Mouse (Mus musculus) limb, embryonic 11.5 days (tissue): Measurements from ENCODE around the gene Cib1. TPM values are rescaled to one million over a fixed set of nuclear protein-coding genes. Genes with fewer than 3 reads are reported as not detected.

Experiments used
- ATAC-seq: fragments of 200-750 bp; cut with Nextera tagmentation; 2 replicates; pipeline ENCODE4 v1.8.0; 2017; ENCODE audit warnings: low read depth; ENCODE audit not compliant: insufficient number of reproducible peaks, low FRiP score, low TSS enrichment
- DNase-seq: peaks from one replicate; pipeline ENCODE4 v3.0.0-alpha.2; 2015; ENCODE audit warnings: low spot score
- H3K27ac ChIP-seq: fragments of 300-500 bp; sonication (generic); replicated peaks from 2 replicates; pipeline ENCODE4 v1.5.1; 2014; ENCODE audit warnings: low read depth, mild to moderate bottlenecking, low read length
- H3K27me3 ChIP-seq: fragments of 300-500 bp; sonication (generic); 2 replicates; pipeline ENCODE4 v1.6.1; 2014; ENCODE audit warnings: mild to moderate bottlenecking, low read length, mixed read lengths; ENCODE audit not compliant: control insufficient read depth, insufficient read depth
- H3K36me3 ChIP-seq: fragments of 300-500 bp; sonication (generic); 2 replicates; pipeline ENCODE4 v1.6.1; 2014; ENCODE audit warnings: mild to moderate bottlenecking, low read length, moderate library complexity, mixed read lengths; ENCODE audit not compliant: control insufficient read depth, insufficient read depth
- H3K4me1 ChIP-seq: fragments of 300-500 bp; sonication (generic); 2 replicates; pipeline ENCODE4 v1.6.1; 2014; ENCODE audit warnings: low read length, mixed read lengths; ENCODE audit not compliant: control insufficient read depth, insufficient read depth
- H3K4me2 ChIP-seq: fragments of 300-500 bp; sonication (generic); 2 replicates; pipeline ENCODE4 v1.6.1; 2014; ENCODE audit warnings: low read depth, mild to moderate bottlenecking, moderate library complexity; ENCODE audit not compliant: severe bottlenecking
- H3K4me3 ChIP-seq: fragments of 300-500 bp; sonication (generic); 2 replicates; pipeline ENCODE4 v1.5.1; 2014; ENCODE audit warnings: low read depth, low read length
- H3K9ac ChIP-seq: fragments of 300-500 bp; sonication (generic); 2 replicates; pipeline ENCODE4 v1.6.1; 2014; ENCODE audit warnings: mild to moderate bottlenecking, low read length
- H3K9me3 ChIP-seq: fragments of 300-500 bp; sonication (generic); 2 replicates; pipeline ENCODE4 v1.6.1; 2016; ENCODE audit warnings: low read length; ENCODE audit not compliant: control insufficient read depth
- WGBS: fragments of 180-500 bp; shearing (Covaris S2); extraction: QIAGEN DNeasy Blood & Tissue Kit; methylation state at CpG from one replicate; pipeline ENCODE4 v1.1.7; 2014; 5-methylcytosine and 5-hydroxymethylcytosine counted together
- polyA plus RNA-seq: library from polyadenylated mRNA; unstranded; fragments of >200 nt; fragmentation: Nextera tagmentation; extraction: Ambion mirVana; gene quantifications from 2 replicates; pipeline ENCODE4 v1.2.1, GENCODE M21; 2014

The Cib1 gene
- polyA plus RNA-seq, 1 experiment from 2014 or later = 55.5 TPM

DNA sequence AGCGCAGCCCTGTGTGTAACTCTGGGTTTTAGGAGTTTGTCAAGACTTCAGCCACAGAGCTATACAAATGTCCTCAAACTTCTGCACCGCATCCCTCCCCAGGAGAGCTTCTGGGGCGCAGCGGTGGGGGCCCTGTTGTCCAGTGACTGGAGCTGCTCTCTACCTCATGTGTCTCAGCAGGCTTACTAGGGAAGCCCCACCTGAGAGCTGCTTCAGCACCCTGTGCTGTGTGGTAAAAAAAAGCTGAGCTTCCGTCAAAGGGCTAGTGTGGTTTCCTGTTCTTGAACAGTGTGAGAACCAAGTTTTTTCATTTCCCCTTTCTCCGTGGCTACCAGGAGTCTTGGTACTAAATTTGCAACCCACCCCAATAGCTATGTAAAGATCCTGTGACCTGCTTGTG is 22.9 kb downstream of the Cib1 start:
- ATAC-seq = no peak
- no peak for DNase-seq
- H3K4me3 ChIP-seq = no peak overlapping the region
- WGBS = 77% methylated on average over 6 of the region's 6 CpGs
- H3K27me3 ChIP-seq = no peaks in the 10 kb centered on the region
- no peak overlapping the region for H3K9ac ChIP-seq
- no peaks in the 10 kb centered on the region for H3K9me3 ChIP-seq
- no peaks in the 10 kb centered on the region; the same call in 1 of the 2 replicates for H3K36me3 ChIP-seq
- H3K4me2 ChIP-seq = no peak overlapping the region
- peaks cover 3% of the 10 kb centered on the region; the same call in 1 of the 2 replicates for H3K4me1 ChIP-seq
- no peak overlapping the region for H3K27ac ChIP-seq

DNA sequence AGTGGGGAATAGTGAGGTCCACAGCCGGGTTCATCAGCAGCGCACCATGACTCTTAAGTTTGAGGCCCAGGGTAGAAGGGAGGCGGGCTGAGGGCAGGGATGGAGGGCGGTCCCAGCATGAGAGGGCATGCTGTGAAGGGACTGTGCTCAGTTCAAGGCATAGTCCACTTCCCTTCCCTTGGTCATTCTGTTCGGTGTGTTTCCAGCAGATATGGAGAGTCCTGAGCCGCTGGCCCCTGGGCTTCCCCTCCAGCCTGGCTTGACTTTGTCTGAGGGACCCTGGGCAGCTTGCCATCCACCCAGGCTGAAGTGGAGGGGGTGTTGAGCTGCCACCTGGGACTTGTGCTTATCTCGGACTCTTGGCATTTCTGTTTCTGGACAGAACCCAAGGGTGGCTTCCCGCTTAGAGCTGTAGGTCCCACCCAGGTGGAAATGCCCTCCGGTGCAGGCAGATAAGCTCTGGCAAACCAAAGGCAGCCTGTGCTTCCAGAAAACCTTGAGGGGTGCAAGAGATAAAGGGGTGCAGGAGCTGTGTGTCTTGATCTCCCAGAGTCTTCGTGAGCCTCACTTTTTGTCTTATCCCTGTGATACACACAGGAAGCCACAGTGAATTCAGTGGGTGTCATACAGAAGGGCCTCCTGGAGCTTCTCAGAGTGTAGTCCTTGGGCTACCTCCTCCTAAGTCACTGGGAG is 23.7 kb downstream of the Cib1 start:
- Histone ChIP-seq H3K4me1 (peaks cover 3% of the 10 kb centered on the region; the same call in 1 of the 2 replicates), H3K9me3 (no peaks in the 10 kb centered on the region), H3K36me3 (no peaks in the 10 kb centered on the region; the same call in 1 of the 2 replicates), H3K4me2 (no peak overlapping the region), H3K4me3 (no peak overlapping the region), H3K9ac (no peak overlapping the region), H3K27ac (no peak overlapping the region), H3K27me3 (no peaks in the 10 kb centered on the region)
- DNase-seq (no peak), ATAC-seq (no peak)
- WGBS = 84% methylated on average over 10 of the region's 10 CpGs

GRCm38 (mm10) chr7:80208026-80208642 is 24.5 kb downstream of the Cib1 start:
- Histone ChIP-seq H3K9ac (no peak overlapping the region), H3K27me3 (no peaks in the 10 kb centered on the region), H3K4me3 (no peak overlapping the region), H3K9me3 (no peaks in the 10 kb centered on the region), H3K4me1 (peaks cover 3% of the 10 kb centered on the region; the same call in 1 of the 2 replicates), H3K36me3 (no peaks in the 10 kb centered on the region; the same call in 1 of the 2 replicates), H3K4me2 (no peak overlapping the region), H3K27ac (no peak overlapping the region)
- no peak for ATAC-seq
- no peak for DNase-seq
- whole genome bisulfite sequencing = 82% methylated on average over 18 of the region's 18 CpGs

- Histone ChIP-seq H3K4me3 (no peak overlapping the region), H3K36me3 (no peaks in the 10 kb centered on the region), H3K27ac (0 out of 2 replicates have a peak overlapping the region, but pooled peaks have one; percentile 30), H3K9ac (no peak overlapping the region), H3K4me1 (peaks cover 3% of the 10 kb centered on the region; the same call in 1 of the 2 replicates), H3K4me2 (no peak overlapping the region), H3K27me3 (no peaks in the 10 kb centered on the region), H3K9me3 (no peaks in the 10 kb centered on the region)
- 64% methylated on average over 3 of the region's 3 CpGs for WGBS
- DNase-seq (no peak), ATAC-seq (no peak)
Observed at GRCm38 (mm10) chr7:80207314-80207731, 25.3 kb downstream of the Cib1 start.

DNA sequence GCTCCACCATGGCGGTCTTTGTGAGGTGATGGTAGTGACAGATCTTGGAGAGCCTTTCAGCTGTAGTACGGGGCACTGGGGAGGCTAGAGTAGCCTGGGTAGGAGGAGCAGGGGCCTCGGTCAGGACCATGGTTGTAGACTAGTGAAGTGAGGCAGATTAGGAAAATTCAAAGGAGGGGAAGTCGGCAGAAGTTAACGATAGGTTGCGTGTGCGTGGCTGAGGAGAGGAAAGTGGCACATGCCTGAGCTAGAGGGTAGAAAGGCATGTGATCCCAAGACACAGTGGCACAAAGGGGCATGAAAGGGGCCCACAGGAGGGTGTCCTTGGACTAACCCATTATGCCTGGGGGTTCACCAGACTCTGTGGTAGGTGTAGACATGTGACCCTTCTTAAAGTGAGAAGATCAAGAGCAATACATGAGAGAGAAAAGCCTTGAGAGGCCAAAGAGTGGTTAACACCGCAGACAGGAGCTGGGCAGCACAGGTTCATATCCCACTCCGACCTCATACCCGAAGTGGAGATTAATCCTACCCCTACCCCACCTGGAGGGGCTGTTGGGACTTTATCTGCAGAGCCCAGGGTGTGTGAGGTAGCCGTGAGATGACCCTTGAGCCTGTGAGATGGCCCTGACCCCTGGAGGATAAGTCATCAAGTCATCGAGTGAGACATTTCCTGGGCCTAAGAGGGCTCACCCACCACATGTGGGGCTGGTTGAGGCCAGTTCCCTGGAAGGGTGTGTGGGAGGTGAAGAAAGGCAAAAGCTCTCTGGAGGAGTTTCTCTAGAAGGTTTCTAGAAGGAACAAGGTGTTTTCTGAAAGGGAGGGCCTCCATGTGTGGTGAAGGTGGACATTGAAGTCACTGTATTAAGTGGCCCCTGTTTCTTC is 26.7 kb downstream of the Cib1 start:
- DNase-seq (no peak), ATAC-seq (no peak)
- H3K4me2 ChIP-seq = no peak overlapping the region
- peaks cover 8% of the 10 kb centered on the region for H3K4me1 ChIP-seq
- H3K27me3 ChIP-seq = no peaks in the 10 kb centered on the region
- no peaks in the 10 kb centered on the region for H3K36me3 ChIP-seq
- H3K9me3 ChIP-seq = no peaks in the 10 kb centered on the region
- no peak overlapping the region for H3K9ac ChIP-seq
- WGBS = 78% methylated on average over 12 of the region's 12 CpGs
- no peak overlapping the region for H3K27ac ChIP-seq
- no peak overlapping the region for H3K4me3 ChIP-seq

DNA sequence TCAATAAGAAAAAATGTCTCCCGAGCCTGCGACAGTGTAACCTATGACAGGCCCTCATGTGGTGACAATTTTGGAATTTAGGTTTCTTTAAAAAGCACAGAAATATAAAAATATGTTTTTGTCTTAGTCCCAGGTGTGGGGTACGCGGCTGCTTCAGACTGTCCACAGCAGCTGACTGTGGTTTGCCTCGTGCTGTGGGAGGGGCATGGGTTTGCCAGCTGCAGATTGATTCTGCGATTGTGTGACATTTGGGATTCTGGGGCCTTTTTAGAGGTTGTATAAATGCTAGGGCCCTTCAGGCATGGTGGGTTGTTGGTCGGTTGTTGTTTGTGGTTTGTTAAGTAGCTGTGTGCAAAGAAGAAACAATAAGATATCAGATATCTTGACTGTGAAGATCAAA is 27.7 kb downstream of the Cib1 start:
- Histone ChIP-seq H3K9me3 (no peaks in the 10 kb centered on the region), H3K4me3 (no peak overlapping the region), H3K27me3 (no peaks in the 10 kb centered on the region), H3K4me1 (peaks cover 12% of the 10 kb centered on the region), H3K4me2 (no peak overlapping the region), H3K27ac (no peak overlapping the region), H3K36me3 (no peaks in the 10 kb centered on the region), H3K9ac (no peak overlapping the region)
- ATAC-seq = no peak
- 89% methylated on average over 7 of the region's 7 CpGs for WGBS
- DNase-seq = no peak

GRCm38 (mm10) chr7:80204362-80204761 is 28.3 kb downstream of the Cib1 start:
- Histone ChIP-seq H3K4me2 (no peak overlapping the region), H3K27me3 (no peaks in the 10 kb centered on the region), H3K4me1 (peaks cover 17% of the 10 kb centered on the region), H3K36me3 (no peaks in the 10 kb centered on the region), H3K9ac (no peak overlapping the region), H3K4me3 (no peak overlapping the region), H3K9me3 (no peaks in the 10 kb centered on the region), H3K27ac (no peak overlapping the region)
- DNase-seq = no peak
- no peak for ATAC-seq
- 76% methylated on average over 4 of the region's 4 CpGs for WGBS

GRCm38 (mm10) chr7:80203638-80204096 is 28.9 kb downstream of the Cib1 start:
- ATAC-seq = no peak
- no peak overlapping the region for H3K27ac ChIP-seq
- WGBS = 78% methylated on average over 12 of the region's 12 CpGs
- no peak overlapping the region for H3K9ac ChIP-seq
- H3K4me2 ChIP-seq = no peak overlapping the region
- H3K9me3 ChIP-seq = no peaks in the 10 kb centered on the region
- peaks cover 20% of the 10 kb centered on the region for H3K4me1 ChIP-seq
- no peaks in the 10 kb centered on the region for H3K36me3 ChIP-seq
- no peak for DNase-seq
- H3K27me3 ChIP-seq = no peaks in the 10 kb centered on the region
- no peak overlapping the region for H3K4me3 ChIP-seq
